Mouse (Mus musculus) bone marrow macrophage, adult 2 months (primary cell): ENCODE measurements around the gene Gtpbp3.

Source experiments
- CTCF ChIP-seq: IDR thresholded peaks from 2 replicates; pipeline ENCODE4 v1.5.1; 2012; ENCODE audit warnings: low read depth, mild to moderate bottlenecking, low read length, moderate library complexity
- POLR2A ChIP-seq: IDR thresholded peaks from 2 replicates; pipeline ENCODE4 v1.6.1; 2012; ENCODE audit warnings: mild to moderate bottlenecking, low read depth, low read length, borderline replicate concordance

DNA sequence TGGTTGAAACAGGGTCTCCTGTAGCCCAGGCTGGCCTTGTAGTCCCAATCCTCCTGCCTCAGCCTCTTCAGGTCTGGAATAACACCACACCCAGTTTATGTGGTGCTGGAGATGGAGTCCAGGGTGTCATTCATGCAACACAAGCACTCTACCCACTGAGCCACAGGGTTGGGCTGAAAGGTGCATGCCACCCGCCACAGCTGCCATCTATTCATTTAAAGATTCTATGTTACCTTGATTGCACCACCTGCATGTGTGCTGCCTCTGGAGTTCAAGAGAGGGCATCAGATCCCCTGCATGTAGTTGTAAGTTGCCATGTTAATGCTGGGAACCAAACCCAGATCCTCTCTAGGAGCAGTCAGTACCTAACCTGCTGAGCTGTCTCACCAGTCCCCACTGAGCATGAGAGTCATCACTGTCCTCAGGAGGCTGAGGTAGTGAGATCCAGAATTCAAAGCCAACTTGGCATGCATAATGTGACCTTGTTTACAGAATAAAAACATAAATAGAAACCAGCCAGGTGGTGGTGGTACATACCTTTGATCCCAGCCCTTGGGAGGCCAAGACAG, 9.3 kb downstream of the Gtpbp3 start:
- TF ChIP-seq POLR2A (no peak), CTCF (no peak)
